Mouse (Mus musculus): ENCODE results near the gene Kdm7a. TPM values are rescaled to one million over a fixed set of nuclear protein-coding genes. Genes with fewer than 3 reads are reported as not detected.

Gene Kdm7a
- polyA plus RNA-seq, 1 experiment from 2014 or later = 20.7 TPM

- Histone ChIP-seq H3K9me3 (no peaks in the 10 kb centered on the region), H3K4me1 (peaks cover 7% of the 10 kb centered on the region), H3K27ac (no peak overlapping the region), H3K4me2 (replicated peaks) (peak overlapping the region; percentile 31), H3K27me3 (replicated peaks) (no peaks in the 10 kb centered on the region), H3K9ac (no peak overlapping the region), H3K36me3 (no peaks in the 10 kb centered on the region), H3K4me3 (no peak overlapping the region)
- 50% methylated on average over 9 of the region's 9 CpGs for WGBS
- ATAC-seq (ENCODE audit: low FRiP score, low read depth) = no peak
These were observed 20.0 kb upstream of the Kdm7a start for GRCm38 (mm10) chr6:39226610-39226955.

GRCm38 (mm10) chr6:39225876-39226609, 19.5 kb upstream of the Kdm7a start:
- WGBS = 14% methylated on average over 7 of the region's 7 CpGs
- no peaks in the 10 kb centered on the region for H3K27me3 ChIP-seq (replicated peaks)
- no peaks in the 10 kb centered on the region for H3K36me3 ChIP-seq
- ATAC-seq (ENCODE audit: low FRiP score, low read depth) = peak; percentile 48; the same call in 1 of the 2 replicates
- H3K4me1 ChIP-seq = peaks cover 7% of the 10 kb centered on the region
- H3K4me2 ChIP-seq (replicated peaks) = peak overlapping the region; percentile 31
- H3K4me3 ChIP-seq = no peak overlapping the region
- H3K9ac ChIP-seq = no peak overlapping the region
- H3K9me3 ChIP-seq = no peaks in the 10 kb centered on the region
- H3K27ac ChIP-seq = no peak overlapping the region

- Histone ChIP-seq H3K27ac (no peak overlapping the region), H3K4me1 (peaks cover 7% of the 10 kb centered on the region), H3K9me3 (no peaks in the 10 kb centered on the region), H3K27me3 (replicated peaks) (no peaks in the 10 kb centered on the region), H3K4me3 (no peak overlapping the region), H3K36me3 (no peaks in the 10 kb centered on the region), H3K9ac (no peak overlapping the region), H3K4me2 (replicated peaks) (no peak overlapping the region)
- WGBS = 65% methylated on average over 5 of the region's 5 CpGs
- ATAC-seq (ENCODE audit: low FRiP score, low read depth) = no peak
These were observed 16.8 kb upstream of the Kdm7a start for GRCm38 (mm10) chr6:39223328-39223885.

- H3K4me3 ChIP-seq = no peak overlapping the region
- no peaks in the 10 kb centered on the region for H3K9me3 ChIP-seq
- WGBS = 85% methylated on average over 5 of the region's 5 CpGs
- no peaks in the 10 kb centered on the region for H3K36me3 ChIP-seq
- peaks cover 7% of the 10 kb centered on the region for H3K4me1 ChIP-seq
- ATAC-seq (ENCODE audit: low FRiP score, low read depth) = no peak
- H3K27ac ChIP-seq = no peak overlapping the region
- H3K9ac ChIP-seq = no peak overlapping the region
- no peak overlapping the region for H3K4me2 ChIP-seq (replicated peaks)
- no peaks in the 10 kb centered on the region for H3K27me3 ChIP-seq (replicated peaks)
These were observed 15.9 kb upstream of the Kdm7a start for GRCm38 (mm10) chr6:39222487-39222886.

GRCm38 (mm10) chr6:39217961-39218360, 11.4 kb upstream of the Kdm7a start:
- Histone ChIP-seq H3K27ac (no peak overlapping the region), H3K36me3 (no peaks in the 10 kb centered on the region), H3K9ac (no peak overlapping the region), H3K27me3 (replicated peaks) (no peaks in the 10 kb centered on the region), H3K4me3 (no peak overlapping the region), H3K4me2 (replicated peaks) (no peak overlapping the region), H3K4me1 (no peaks in the 10 kb centered on the region), H3K9me3 (no peaks in the 10 kb centered on the region)
- WGBS = 86% methylated on average over 2 of the region's 2 CpGs
- ATAC-seq (ENCODE audit: low FRiP score, low read depth) = no peak

- Histone ChIP-seq H3K4me1 (no peaks in the 10 kb centered on the region), H3K36me3 (no peaks in the 10 kb centered on the region), H3K9me3 (no peaks in the 10 kb centered on the region), H3K27ac (no peak overlapping the region), H3K4me2 (replicated peaks) (no peak overlapping the region), H3K27me3 (replicated peaks) (no peaks in the 10 kb centered on the region), H3K9ac (no peak overlapping the region), H3K4me3 (no peak overlapping the region)
- 95% methylated on average over 3 of the region's 3 CpGs for WGBS
- ATAC-seq (ENCODE audit: low FRiP score, low read depth) = no peak
These were observed 10.5 kb upstream of the Kdm7a start for GRCm38 (mm10) chr6:39217138-39217537.

- 71% methylated on average over 5 of the region's 5 CpGs for WGBS
- ATAC-seq (ENCODE audit: low FRiP score, low read depth) = no peak
- H3K4me2 ChIP-seq (replicated peaks) = no peak overlapping the region
- no peak overlapping the region for H3K4me3 ChIP-seq
- H3K27me3 ChIP-seq (replicated peaks) = no peaks in the 10 kb centered on the region
- no peaks in the 10 kb centered on the region for H3K9me3 ChIP-seq
- H3K27ac ChIP-seq = no peak overlapping the region
- no peaks in the 10 kb centered on the region for H3K4me1 ChIP-seq
- no peak overlapping the region for H3K9ac ChIP-seq
- H3K36me3 ChIP-seq = no peaks in the 10 kb centered on the region
These were observed 8.5 kb upstream of the Kdm7a start for GRCm38 (mm10) chr6:39214949-39215606.

GRCm38 (mm10) chr6:39209677-39210076, 3.1 kb upstream of the Kdm7a start:
- Histone ChIP-seq H3K4me1 (0 out of 2 replicates have a peak, but pooled peaks cover 2% of the 10 kb centered on the region), H3K4me3 (no peak overlapping the region), H3K36me3 (no peaks in the 10 kb centered on the region), H3K4me2 (replicated peaks) (no peak overlapping the region), H3K27ac (no peak overlapping the region), H3K9ac (no peak overlapping the region), H3K27me3 (replicated peaks) (no peaks in the 10 kb centered on the region), H3K9me3 (no peaks in the 10 kb centered on the region)
- 86% methylated on average over 4 of the region's 4 CpGs for WGBS
- ATAC-seq (ENCODE audit: low FRiP score, low read depth) = no peak

GRCm38 (mm10) chr6:39208181-39208580, 1.6 kb upstream of the Kdm7a start:
- Histone ChIP-seq H3K4me3 (no peak overlapping the region), H3K9me3 (no peaks in the 10 kb centered on the region), H3K4me2 (replicated peaks) (no peak overlapping the region), H3K4me1 (peaks cover 5% of the 10 kb centered on the region; the same call in 1 of the 2 replicates), H3K27ac (no peak overlapping the region), H3K27me3 (replicated peaks) (no peaks in the 10 kb centered on the region), H3K36me3 (no peaks in the 10 kb centered on the region), H3K9ac (no peak overlapping the region)
- 68% methylated on average over 4 of the region's 4 CpGs for WGBS
- ATAC-seq (ENCODE audit: low FRiP score, low read depth) = no peak

- peak; percentile 67 for ATAC-seq (ENCODE audit: low FRiP score, low read depth)
- WGBS = under 1% methylated on average over 113 of the region's 121 CpGs
- Histone ChIP-seq H3K27me3 (replicated peaks) (no peaks in the 10 kb centered on the region), H3K4me3 (peak overlapping the region; percentile 99), H3K4me2 (replicated peaks) (peak overlapping the region; percentile 68), H3K36me3 (no peaks in the 10 kb centered on the region), H3K27ac (peak overlapping the region; percentile 98), H3K9me3 (no peaks in the 10 kb centered on the region), H3K4me1 (peaks cover 6% of the 10 kb centered on the region; the same call in 1 of the 2 replicates), H3K9ac (peak overlapping the region; percentile 99)
These were observed 674 bp downstream of the Kdm7a start for GRCm38 (mm10) chr6:39205650-39206580.

- Histone ChIP-seq H3K4me2 (replicated peaks) (peak overlapping the region; percentile 68), H3K4me3 (peak overlapping the region; percentile 99), H3K27me3 (replicated peaks) (no peaks in the 10 kb centered on the region), H3K36me3 (no peaks in the 10 kb centered on the region), H3K9me3 (no peaks in the 10 kb centered on the region), H3K4me1 (peaks cover 6% of the 10 kb centered on the region; the same call in 1 of the 2 replicates), H3K9ac (peak overlapping the region; percentile 99), H3K27ac (peak overlapping the region; percentile 98)
- WGBS = under 1% methylated on average over 30 of the region's 30 CpGs
- peak; percentile 46 for ATAC-seq (ENCODE audit: low FRiP score, low read depth)
These were observed 1.4 kb downstream of the Kdm7a start for GRCm38 (mm10) chr6:39205064-39205649.

Measured in neural tube, embryonic 12.5 days (tissue).